Mouse (Mus musculus) urinary bladder, postnatal 14 days (tissue): ENCODE results near the gene Rtcb.

ENCODE experiments used
- DNase-seq: peaks from one replicate; pipeline ENCODE4 v3.0.0; 2021; ENCODE audit warnings: low spot score

The Rtcb gene

GRCm38 (mm10) chr10:85957464-85957950, at the start of gene Rtcb:
TSS of gene Rtcb (minus strand) at chr10:85957823.
- DNase-seq: peak; percentile 99

GRCm38 (mm10) chr10:86006455-86006854, 48.8 kb upstream of the Rtcb start:
- DNase-seq: no peak

- no peak for DNase-seq
Observed at GRCm38 (mm10) chr10:86000447-86000846, 42.8 kb upstream of the Rtcb start.

GRCm38 (mm10) chr10:85994543-85995104, 37.0 kb upstream of the Rtcb start:
- peak; percentile 24 for DNase-seq

- no peak for DNase-seq
Observed at GRCm38 (mm10) chr10:85993836-85994235, 36.2 kb upstream of the Rtcb start.

GRCm38 (mm10) chr10:85992412-85992811, 34.8 kb upstream of the Rtcb start:
- no peak for DNase-seq

- peak; percentile 45 for DNase-seq
Observed at GRCm38 (mm10) chr10:85989412-85990115, 31.9 kb upstream of the Rtcb start.

GRCm38 (mm10) chr10:85972915-85973314, 15.3 kb upstream of the Rtcb start:
- peak; percentile 24 for DNase-seq

GRCm38 (mm10) chr10:85971826-85972225, 14.2 kb upstream of the Rtcb start:
- DNase-seq: no peak

GRCm38 (mm10) chr10:85969894-85970620, 12.4 kb upstream of the Rtcb start:
- DNase-seq: no peak

GRCm38 (mm10) chr10:85968731-85969130, 11.1 kb upstream of the Rtcb start:
- DNase-seq: no peak

- DNase-seq: peak; percentile 79
Observed at GRCm38 (mm10) chr10:85968157-85968634, 10.6 kb upstream of the Rtcb start.

- no peak for DNase-seq
Observed at GRCm38 (mm10) chr10:85967411-85968156, 10.0 kb upstream of the Rtcb start.

GRCm38 (mm10) chr10:85966476-85966875, 8.9 kb upstream of the Rtcb start:
- DNase-seq: no peak

GRCm38 (mm10) chr10:85964316-85964715, 6.7 kb upstream of the Rtcb start:
- DNase-seq: no peak

GRCm38 (mm10) chr10:85962897-85963296, 5.3 kb upstream of the Rtcb start:
- DNase-seq: no peak

- DNase-seq: no peak
Observed at GRCm38 (mm10) chr10:85956871-85957419, 678 bp downstream of the Rtcb start.

GRCm38 (mm10) chr10:85954429-85954828, 3.2 kb downstream of the Rtcb start:
- DNase-seq: no peak

GRCm38 (mm10) chr10:85953401-85953800, 4.2 kb downstream of the Rtcb start:
- no peak for DNase-seq

GRCm38 (mm10) chr10:85951765-85952443, 5.7 kb downstream of the Rtcb start:
- DNase-seq: no peak

GRCm38 (mm10) chr10:85948483-85949196, 9.0 kb downstream of the Rtcb start:
- DNase-seq: no peak
